In the genomic region with DNA sequence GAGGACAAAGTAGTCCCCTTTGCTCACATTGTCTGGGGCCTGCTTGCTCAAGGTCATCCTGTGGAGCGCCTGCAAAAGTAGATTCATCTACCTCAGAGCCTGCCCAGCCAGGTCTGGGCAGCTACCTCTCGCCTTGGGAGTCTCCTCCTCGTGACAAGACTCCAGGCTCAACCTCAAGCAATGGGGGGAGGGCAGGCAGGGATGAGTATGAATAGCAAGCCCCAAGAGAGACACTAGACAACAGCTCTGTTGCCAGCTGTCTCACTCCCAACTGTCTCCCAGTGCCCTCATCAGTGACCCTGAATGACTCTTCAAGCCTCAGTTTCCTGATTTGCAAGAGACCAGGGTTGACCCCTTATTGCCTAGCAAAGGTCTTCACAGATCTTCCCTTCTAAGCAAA, we compare ENCODE assay signal across 8 mouse cellular contexts. TPM values are rescaled to one million over a fixed set of nuclear protein-coding genes. Genes with fewer than 3 reads are reported as not detected.
DNase-seq lines count a peak whose midpoint lies in the region; ATAC-seq lines count a peak whose summit lies in the region.

No protein-coding gene starts in this region.

- H3K27ac ChIP-seq in kidney, embryonic 14.5 days (ENCODE audit: low read depth, low read length) = peak overlapping the region; percentile 69
- H3K27ac ChIP-seq in heart, embryonic 14.5 days (replicated peaks in 1 of 2; ENCODE audit: control insufficient read depth in 1 of 2, insufficient read depth in 1 of 2, low read depth in 2 of 2, low read length in 2 of 2) = peak overlapping the region; percentile 88 to 90

- H3K4me1 ChIP-seq in kidney, embryonic 14.5 days (ENCODE audit: control insufficient read depth, insufficient read depth, low read length) = peaks cover 21% of the 10 kb centered on the region
- H3K4me1 ChIP-seq in heart, embryonic 14.5 days (ENCODE audit: control insufficient read depth in 2 of 2, insufficient read depth in 2 of 2, low read length in 2 of 2) = peaks cover 24 to 41% of the 10 kb centered on the region in 2 experiments

- no peak overlapping the region for H3K9ac ChIP-seq in kidney, embryonic 14.5 days (ENCODE audit: low read depth, low read length)
- no peak overlapping the region for H3K9ac ChIP-seq in heart, embryonic 14.5 days (ENCODE audit: low read length)

- no peaks in the 10 kb centered on the region for H3K36me3 ChIP-seq in kidney, embryonic 14.5 days (ENCODE audit: control insufficient read depth, insufficient read depth, low read length)
- H3K36me3 ChIP-seq in heart, embryonic 14.5 days (ENCODE audit: control insufficient read depth, insufficient read depth, low read length) = no peaks in the 10 kb centered on the region

- no peak overlapping the region for H3K4me2 ChIP-seq in kidney, embryonic 14.5 days (replicated peaks; ENCODE audit: low read depth, low read length)
- H3K4me2 ChIP-seq in heart, embryonic 14.5 days (ENCODE audit: low read length) = peak overlapping the region; percentile 20; the same call in 1 of the 2 replicates

- peak; percentile 5; the same call in 1 of the 2 replicates for ATAC-seq in kidney, embryonic 14.5 days (ENCODE audit: low FRiP score, low TSS enrichment)
- no peak for ATAC-seq in heart, embryonic 14.5 days (ENCODE audit: insufficient number of reproducible peaks, insufficient read depth, low FRiP score, low read depth)

- H3K9me3 ChIP-seq in kidney, embryonic 14.5 days (ENCODE audit: control insufficient read depth, low read length) = no peaks in the 10 kb centered on the region
- no peaks in the 10 kb centered on the region for H3K9me3 ChIP-seq in heart, embryonic 14.5 days (ENCODE audit: control insufficient read depth, low read length)

- no peak overlapping the region for H3K4me3 ChIP-seq in kidney, embryonic 14.5 days (ENCODE audit: low read length)
- no peak overlapping the region for H3K4me3 ChIP-seq in heart, embryonic 14.5 days (ENCODE audit: control insufficient read depth in 1 of 2, insufficient read depth in 1 of 2, low read depth in 1 of 2, low read length in 2 of 2)

- 17% methylated on average over 3 of the region's 3 CpGs for WGBS in kidney, embryonic 14.5 days
- 21% methylated on average over 3 of the region's 3 CpGs for WGBS in heart, embryonic 14.5 days

- H3K27me3 ChIP-seq in kidney, embryonic 14.5 days (ENCODE audit: control insufficient read depth, insufficient read depth, low read length) = no peaks in the 10 kb centered on the region
- no peaks in the 10 kb centered on the region for H3K27me3 ChIP-seq in heart, embryonic 14.5 days (ENCODE audit: control insufficient read depth, insufficient read depth, low read length)

- no peak for DNase-seq in kidney, adult 11 months
- DNase-seq in adipocyte (ENCODE audit: low spot score) = peak; percentile 45
- DNase-seq in neural tube, embryonic 10.5 days (ENCODE audit: extremely low spot score, low spot score) = peak; percentile 58
- DNase-seq in frontal cortex, postnatal 25 days (ENCODE audit: low spot score in 2 of 2) = no peak
- DNase-seq in cerebellum, adult 18-20 months = no peak
- no peak for DNase-seq in retina, embryonic 14.5 days (ENCODE audit: low spot score)

RNA-seq across cellular contexts. Expression of a gene that starts 11.9 kb away (rescaled TPM):
- 20.3 and 26.2 TPM in 2 replicates for polyA plus RNA-seq in kidney, embryonic 14.5 days (2014; fragmentation: Nextera tagmentation; extraction: Ambion mirVana)
- 27.6 and 27.7 TPM in 2 replicates for polyA plus RNA-seq in heart, embryonic 14.5 days (2014; fragmentation: Nextera tagmentation; extraction: Ambion mirVana)

RNA-seq across cellular contexts. Expression of a gene that starts 11.9 kb away (rescaled TPM):
- polyA plus RNA-seq in kidney, embryonic 14.5 days (2014; fragmentation: Nextera tagmentation; extraction: Ambion mirVana) = 1.1 and 1.2 TPM in 2 replicates
- 0.24 and 0.40 TPM in 2 replicates for polyA plus RNA-seq in heart, embryonic 14.5 days (2014; fragmentation: Nextera tagmentation; extraction: Ambion mirVana)

RNA-seq across cellular contexts. Expression of a gene that starts 28.0 kb away (rescaled TPM):
- polyA plus RNA-seq in kidney, embryonic 14.5 days (2014; fragmentation: Nextera tagmentation; extraction: Ambion mirVana) = 8.3 and 10.4 TPM in 2 replicates
- 25.3 and 32.5 TPM in 2 replicates for polyA plus RNA-seq in heart, embryonic 14.5 days (2014; fragmentation: Nextera tagmentation; extraction: Ambion mirVana)

RNA-seq across cellular contexts. Expression of a gene that starts 33.0 kb away (rescaled TPM):
- polyA plus RNA-seq in kidney, embryonic 14.5 days (2014; fragmentation: Nextera tagmentation; extraction: Ambion mirVana) = 1,412 and 1,461 TPM in 2 replicates
- 1,816 and 1,859 TPM in 2 replicates for polyA plus RNA-seq in heart, embryonic 14.5 days (2014; fragmentation: Nextera tagmentation; extraction: Ambion mirVana)

Comparison
In these comparisons a context has a peak if more than half of its experiments do, and no peak if none do; other contexts are left out.
1. DNase-seq: peak in adipocyte (single experiment) and neural tube, embryonic 10.5 days (single experiment); none in kidney, adult 11 months (single experiment), frontal cortex, postnatal 25 days (0 of 2), cerebellum, adult 18-20 months (0 of 2) and retina, embryonic 14.5 days (single experiment).